Mouse (Mus musculus) frontal cortex, postnatal 10 days (tissue): ENCODE data around the gene Rbl2.
A peak's percentile ranks its signal among the peaks of the same experiment; 100 is the strongest.

Experiments
- DNase-seq, 2 experiments: peaks; one replicate each; pipeline ENCODE4 v3.0.0; 2022; ENCODE audit warnings: low spot score in 2 of 2, mixed read lengths in 1 of 2

Gene Rbl2

DNA sequence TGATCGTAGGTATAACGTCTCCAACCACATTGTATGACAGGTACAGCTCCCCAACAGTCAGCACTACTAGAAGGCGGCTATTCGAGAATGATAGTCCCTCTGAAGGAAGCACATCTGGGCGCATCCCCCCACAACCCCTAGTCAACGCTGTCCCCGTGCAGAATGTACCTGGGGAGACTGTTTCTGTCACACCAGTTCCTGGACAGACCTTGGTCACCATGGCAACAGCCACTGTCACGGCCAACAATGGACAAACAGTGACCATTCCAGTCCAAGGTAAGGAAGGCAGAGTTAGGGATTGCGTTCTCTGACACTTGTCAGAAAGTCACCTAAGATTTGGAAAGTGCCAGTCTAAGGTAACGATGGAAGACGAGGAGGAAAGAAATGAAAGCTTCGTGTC is 36.4 kb downstream of the Rbl2 start:
- no peak for DNase-seq

DNA sequence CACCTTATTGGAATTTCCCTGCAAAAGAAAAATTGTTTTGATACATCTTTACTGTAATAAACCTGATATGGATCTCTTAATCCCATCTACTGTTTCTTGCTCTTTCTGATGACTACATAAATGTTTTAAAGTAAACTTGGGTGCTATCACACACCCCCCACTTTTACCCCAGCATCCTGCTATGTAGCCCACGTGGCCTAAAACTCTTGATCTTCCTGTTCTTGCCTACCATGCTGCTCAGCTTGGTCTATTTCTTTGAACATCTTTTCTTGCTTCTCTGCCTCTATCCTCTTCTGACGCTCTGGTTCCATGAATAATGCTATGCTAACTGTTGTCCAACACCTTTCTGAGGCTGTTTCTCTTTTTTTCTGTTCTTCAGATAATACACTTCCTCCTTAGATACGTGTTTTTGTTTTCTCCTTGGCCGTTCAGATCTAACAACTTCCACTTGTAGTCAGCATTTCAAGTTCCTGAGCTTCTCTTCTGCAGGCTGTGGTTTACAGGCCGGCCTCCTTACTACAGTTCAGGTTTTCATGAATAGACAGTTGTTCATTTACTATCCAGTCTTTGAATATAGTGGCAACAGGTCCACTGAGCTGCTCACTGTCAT is 42.1 kb downstream of the Rbl2 start:
- DNase-seq, result no peak

DNA sequence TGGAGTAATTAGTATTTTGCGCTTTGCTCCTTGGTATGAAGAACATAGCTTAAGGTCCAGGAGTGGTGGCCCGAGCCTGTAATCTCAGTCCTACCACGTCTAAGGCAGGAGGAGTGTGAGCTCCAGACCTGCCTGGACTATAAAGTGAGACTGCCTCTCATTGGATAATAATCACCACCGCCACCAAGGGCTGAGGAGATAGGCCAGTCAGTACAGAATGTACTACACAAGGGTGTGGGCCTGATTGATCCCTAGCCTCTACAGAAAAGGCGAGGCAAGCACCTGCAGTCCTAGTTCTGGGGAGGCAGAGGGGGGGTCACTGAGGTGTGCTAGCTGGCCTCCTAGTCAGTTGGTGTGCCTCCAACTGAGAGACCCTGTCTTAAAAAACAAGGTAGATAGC is 44.6 kb downstream of the Rbl2 start:
- DNase-seq, result no peak

DNA sequence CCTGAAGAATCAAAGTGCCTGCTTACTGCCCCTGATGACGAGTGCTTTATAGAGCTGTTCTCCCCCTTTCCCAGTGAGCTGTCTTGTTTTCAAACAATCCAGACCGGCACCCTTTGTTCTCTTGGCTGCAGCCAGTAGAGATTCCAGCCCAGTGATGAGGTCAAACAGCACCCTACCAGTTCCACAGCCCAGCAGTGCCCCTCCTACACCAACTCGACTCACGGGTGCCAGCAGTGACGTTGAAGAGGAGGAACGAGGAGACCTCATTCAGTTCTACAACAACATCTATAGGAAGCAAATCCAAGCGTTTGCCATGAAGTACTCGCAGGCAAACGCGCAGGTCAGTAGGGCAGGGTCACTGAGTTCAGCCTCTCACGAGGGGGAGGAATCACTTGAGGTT is 45.1 kb downstream of the Rbl2 start:
- no peak for DNase-seq

DNA sequence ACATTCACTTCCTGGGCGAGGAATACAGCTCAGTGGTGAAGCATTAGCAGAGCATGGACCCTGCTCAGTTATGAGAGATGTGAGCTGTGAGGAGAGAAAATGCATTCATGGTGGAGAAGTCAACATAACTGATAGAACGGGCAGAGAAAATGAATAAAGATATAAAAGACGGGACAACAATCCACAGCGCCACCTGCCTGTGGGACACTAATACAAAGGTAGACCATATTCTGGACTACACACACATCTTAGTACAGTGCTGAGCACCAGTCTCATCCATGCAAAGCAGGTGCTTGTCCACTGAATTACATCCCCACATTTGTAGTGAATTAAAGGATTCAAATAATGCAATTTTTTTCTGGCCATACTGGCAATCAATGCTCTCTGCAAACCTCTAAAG is 47.7 kb downstream of the Rbl2 start:
- DNase-seq, result no peak

DNA sequence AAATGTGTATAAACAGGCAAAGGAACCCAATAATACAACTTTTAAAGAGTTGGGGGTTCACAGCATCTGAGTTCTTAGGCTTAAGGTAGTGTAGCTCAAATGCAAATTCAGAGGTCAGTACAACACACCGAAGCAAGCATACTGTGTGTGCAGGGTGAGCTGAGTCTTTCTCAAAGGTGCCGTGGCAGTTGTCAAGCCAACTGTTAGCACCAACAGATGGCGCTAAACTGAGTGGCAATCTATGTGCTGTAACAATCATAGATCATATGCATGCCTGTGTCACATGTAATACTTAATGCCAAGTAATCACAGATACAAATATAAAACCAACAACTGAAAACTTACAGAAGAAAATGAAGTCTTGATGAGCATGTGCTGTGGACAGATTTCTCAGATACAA is 48.3 kb downstream of the Rbl2 start:
- DNase-seq, result no peak

DNA sequence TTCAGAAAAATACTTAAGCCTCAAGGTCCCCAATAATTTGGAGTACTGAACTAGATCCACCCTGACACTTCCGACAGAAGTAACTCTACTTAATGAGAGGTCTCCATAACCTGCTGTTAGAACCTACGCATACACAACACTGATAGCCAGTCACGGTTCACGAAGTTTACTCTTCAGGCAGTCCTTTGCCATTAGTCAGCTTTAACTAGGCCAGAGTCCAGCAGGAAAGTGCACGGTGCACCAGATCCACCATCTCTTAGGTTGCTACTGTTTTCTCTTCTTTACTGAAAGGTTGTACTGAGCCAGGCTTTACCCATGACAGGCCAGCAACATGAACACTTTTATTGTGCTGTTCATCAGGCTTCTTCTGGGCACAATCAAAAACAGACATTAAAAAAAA is 54.5 kb downstream of the Rbl2 start:
- DNase-seq, result no peak

DNA sequence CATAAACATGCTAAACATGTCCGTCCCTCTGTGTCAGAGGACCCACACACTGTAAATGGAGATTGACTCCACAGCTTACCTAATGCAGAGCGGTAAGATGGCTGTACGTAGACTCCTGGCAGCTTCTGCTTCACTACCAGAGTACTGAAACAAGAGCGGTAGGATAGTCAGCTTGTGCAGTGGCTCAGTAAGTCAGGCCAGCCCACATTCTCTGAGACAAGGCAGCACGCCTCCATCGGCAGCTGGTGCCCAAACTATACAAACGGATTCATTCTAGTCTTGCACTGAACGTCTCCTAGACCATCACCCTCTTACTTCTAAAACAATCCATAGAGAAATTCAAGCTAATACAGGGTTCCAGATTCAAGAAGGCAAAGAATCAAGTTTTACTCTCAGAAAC is 56.9 kb downstream of the Rbl2 start:
- DNase-seq, result no peak

DNA sequence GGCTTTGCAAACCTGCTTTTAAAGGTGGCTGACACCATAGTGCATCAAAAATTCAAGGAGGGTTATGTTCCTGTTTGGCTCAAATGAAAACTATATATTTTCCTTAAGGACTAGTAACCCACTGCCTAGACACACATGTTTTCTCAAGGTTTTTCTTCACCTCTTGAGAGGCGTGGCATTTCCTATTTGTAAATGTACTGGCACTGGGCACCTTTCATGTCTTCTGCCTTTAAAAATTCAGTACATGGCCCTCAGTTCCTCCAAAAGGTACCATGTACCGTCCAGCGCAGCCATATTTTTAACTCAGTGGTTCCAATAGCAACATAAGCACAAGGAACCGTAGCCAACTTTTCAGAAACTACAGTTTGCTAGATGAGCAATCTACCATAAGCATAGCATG is 62.9 kb downstream of the Rbl2 start:
- DNase-seq, result no peak

DNA sequence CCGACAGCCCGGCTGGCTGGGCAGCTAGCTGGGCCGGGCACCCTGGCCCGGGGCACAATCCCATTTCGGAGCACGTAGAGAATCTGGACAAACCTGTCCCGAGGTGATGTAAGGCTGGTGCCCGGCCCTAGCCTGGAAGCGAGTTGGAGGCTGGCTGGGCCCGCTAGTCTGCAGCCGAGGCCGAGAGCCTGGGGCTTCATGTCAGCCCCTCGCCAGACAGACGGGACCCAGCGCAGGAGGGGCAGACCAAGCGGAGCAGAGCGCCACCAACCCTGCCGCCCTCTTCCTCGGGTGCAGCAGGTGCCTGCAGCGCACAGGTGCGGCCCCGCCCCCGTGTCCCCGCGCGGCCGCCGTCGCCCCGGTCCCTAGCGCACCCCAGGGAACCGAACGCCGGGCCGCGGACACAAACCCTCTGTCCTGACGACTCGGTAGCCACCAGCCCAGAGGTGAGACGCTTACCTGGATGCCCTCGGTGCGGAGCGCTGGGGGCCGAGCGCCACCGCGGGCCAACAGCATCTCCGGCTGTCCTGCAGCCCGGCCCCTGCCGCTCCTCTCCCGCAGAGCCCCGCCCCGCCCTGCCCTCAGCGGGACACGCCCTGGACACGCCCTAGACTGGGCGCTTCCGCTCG is 63.7 kb downstream of the Rbl2 start:
- no peak for DNase-seq

DNA sequence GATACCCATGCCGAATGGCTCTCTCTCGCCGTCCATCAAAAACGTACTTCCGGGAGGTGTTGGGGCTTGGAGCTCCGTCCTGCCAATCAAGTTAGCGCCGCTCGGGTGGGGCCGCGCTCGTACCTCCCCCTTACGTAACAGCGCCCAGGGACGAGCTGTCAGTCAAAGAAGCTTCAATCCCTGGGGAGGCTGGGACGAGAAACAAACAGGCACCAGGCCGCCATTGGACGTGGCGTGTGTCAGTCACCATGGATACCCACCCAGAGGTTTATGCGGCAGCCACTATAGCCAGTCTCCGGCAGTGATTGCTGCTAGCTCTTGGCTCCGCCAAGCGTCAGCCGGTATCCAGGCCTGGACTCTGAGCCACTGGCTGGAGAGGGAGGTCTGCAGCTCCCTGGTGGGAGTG is 64.2 kb downstream of the Rbl2 start:
- DNase-seq, result peak; percentile 99 to 100

DNA sequence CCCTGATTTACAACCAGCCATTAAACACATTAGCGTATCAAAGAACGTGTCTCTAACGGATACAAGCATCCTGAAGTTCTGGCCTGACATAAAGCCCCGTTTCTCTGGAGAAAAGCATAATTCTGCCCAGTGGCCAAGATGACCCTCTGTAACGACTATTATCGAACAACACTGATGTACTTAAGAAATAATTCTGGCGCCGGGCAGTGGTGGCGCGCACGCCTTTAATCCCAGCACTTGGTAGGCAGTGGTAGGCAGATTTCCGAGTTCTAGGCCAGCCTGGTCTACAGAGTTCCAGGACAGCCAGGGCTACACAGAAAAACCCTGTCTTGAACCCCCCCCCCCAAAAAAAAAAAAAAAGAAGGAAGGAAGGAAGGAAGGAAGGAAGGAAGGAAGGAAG is 64.8 kb downstream of the Rbl2 start:
- no peak for DNase-seq

DNA sequence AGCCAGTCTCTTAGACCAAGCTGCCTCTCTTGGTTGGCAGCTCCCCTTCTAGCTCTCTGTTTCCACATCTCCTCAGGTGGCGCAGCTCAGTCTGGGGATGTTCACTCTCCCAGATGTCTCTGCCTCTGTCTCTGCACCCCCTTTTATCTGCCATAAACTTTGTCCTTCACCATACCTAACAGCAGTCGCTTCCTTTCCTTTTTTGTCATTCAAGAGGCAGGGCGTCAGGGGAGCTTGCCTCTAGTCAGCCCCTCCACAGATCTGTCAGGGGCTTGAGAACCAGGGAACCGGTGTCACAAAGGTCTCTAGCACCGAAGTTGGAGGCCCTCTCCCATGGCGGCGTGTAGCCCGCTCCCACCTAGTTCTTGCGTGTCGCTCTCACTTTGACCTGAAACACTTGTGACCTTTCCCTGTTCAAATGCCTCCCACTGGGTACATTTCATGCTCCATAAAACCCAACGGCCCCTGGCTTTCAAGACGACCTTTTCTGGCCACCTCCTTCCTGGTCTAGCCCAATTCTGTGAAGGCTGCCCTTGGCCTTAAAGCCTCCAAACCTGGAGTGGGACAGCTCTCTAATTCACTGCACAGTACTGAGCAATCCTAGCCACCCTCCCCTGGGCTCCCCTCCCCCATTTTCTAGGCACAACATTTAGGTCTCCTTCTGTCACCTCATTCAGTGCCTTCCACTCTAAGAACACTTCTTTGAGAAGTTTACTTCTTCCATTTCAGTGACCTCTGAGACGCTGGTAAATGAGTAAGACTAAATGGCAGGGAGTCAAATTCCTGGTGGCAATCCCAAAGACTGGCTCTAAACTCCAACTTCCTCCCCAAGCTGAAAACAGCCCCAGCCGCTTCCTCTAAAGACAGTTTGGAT is 65.7 kb downstream of the Rbl2 start:
- DNase-seq, result no peak

DNA sequence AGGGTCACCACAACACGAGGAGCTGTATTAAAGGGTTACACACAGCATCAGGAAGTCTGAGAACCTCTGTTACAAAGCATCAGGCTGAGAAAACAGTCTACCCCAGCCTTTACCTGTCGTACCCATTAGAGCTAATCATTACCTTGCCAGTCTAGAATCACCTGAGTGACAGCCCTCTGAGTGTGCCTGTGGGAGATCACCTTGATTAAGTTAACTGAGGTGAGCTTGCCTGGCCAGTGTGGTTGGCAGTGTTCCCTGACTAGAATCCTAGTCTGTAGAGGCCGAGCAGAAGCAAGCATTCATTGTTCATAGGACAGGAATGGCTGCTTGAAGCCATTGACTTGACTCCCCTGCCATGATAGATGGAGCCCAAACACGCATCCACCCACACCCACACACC is 71.0 kb downstream of the Rbl2 start:
- no peak for DNase-seq

DNA sequence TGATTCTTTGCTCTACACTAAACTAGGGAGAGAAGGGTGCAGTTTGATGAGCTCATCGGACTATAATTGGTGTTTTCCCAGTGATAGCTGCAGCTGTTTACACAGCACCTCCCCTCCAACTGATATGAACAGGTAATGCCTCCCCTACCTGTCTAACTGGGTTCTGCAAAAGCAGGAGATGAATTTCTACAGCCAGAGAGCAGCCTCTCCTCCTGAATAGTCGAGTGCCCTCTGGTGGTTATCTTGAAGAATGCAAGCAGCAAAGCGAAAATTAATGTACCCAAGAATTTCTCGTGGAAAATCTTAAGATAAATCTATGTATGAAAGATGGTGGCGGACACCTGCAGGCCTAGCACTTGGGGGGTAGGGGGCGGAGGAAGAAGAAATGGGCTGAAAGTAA is 77.9 kb downstream of the Rbl2 start:
- DNase-seq, result peak in 1 of 2 experiments; percentile 48

DNA sequence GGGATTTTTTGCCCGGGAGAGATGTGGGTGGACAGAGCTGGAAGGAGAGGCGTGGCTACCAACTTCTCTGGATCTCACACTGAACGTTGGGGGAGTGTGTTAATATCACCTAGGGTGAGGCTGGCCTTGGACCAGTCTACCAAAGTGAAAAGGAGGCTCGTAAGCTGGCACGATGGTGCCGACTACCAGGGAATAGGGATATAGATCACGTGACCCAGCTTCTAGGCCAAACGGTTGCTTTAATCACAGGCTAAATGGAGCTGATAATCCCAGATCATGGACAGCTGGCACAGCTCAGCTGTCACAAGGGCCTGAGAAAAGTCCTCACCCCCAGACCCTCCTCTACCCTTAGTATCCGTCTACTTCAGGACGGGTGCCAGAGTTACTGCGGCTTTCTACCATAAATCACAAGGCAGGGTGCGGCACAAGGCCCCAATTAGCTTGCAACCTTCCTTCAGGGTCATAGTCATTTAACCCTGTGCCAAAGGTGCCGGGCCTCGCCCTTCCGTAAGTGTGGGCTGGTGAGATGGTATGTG is 78.9 kb downstream of the Rbl2 start:
- DNase-seq, result no peak

DNA sequence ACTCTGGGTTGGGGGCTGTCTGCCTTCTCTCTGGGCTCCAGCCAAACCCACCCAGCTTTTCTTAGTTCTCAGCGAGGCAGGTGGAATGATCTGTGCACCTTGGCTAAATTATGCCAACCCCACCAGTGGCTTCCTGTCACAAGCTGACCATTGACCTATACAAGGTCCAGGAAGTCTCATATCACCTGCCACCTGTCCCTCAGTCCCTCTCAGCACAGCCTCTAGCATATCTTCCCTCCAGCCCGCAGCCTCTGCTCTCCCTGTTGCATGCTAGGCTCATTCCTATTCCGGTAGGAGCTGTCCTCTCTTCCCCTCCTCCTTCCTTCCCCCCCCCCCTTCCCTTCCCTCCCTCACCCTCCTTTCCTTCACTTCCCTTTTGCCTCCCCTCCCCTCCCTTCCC is 79.4 kb downstream of the Rbl2 start:
- no peak for DNase-seq

DNA sequence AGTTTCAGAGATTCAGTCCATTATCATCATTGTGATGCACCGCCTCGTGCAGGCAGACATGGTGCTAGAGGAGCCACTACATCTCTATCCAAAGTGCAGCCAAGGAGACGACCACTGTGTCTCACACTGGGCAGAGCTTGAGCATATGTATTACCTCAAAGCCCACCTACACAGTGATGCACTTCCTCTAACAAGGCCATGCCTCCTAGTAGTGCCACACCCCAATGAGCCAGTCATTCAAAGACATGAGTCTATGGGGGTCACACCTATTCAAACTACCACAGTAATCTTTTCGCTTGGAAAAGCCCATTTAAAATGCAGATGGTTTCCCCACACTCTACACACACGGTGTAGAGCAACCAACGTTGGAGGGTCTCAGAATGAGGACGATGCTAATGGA is 81.7 kb downstream of the Rbl2 start:
- DNase-seq, result no peak

DNA sequence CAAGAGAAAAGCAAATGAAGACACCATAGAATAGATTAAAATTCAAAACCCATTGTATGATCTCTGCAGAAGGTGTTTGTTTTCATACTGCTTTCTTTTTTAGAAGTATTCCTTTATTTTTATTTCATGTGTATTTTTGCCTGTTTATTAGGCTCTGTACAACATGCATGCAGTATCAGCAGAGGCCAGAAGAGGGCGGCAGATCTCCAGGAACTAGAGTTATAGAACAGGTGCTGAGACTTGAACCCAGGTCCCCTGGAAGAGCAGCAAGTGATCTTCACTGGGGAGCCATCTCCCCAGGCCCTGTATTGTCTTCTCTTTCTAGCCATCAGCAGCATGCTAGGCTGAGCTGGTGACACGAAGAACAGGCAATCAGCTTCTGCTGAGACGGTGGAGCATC is 84.0 kb downstream of the Rbl2 start:
- DNase-seq, result no peak

DNA sequence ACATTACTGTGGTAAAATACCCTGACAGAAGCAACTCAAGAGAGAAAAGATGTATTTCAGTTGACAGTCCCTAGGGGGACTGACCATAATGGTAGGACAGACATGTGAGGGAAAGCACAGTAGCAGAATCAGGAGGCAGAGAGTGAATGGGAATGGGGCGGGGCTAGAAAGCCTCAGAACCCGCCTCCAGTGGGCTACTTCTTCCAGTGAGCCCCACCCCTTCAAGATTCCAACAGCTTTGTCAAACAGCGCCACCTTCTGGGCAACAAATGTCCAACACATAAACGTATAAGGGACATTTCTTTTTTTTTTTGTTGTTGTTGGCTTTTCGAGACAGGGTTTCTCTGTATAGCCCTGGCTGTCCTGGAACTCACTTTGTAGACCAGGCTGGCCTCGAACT is 84.7 kb downstream of the Rbl2 start:
- no peak for DNase-seq

DNA sequence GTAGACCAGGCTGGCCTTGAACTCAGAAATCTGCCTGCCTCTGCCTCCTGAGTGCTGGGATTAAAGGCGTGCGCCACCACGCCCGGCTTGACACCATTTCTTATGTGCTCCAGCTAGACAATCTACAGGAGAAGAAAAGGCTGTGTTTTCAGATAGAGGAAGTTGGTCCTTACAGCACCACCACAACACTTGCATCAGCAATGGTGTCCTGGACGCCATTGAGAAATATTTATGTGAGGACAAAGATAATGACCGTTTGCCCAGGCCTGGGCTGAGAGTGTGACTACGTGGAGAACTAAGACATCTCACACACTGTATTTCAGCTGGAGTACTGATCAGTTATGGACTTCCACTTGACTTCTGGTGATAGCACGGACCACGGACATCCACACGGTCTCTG is 88.8 kb downstream of the Rbl2 start:
- DNase-seq, result no peak

DNA sequence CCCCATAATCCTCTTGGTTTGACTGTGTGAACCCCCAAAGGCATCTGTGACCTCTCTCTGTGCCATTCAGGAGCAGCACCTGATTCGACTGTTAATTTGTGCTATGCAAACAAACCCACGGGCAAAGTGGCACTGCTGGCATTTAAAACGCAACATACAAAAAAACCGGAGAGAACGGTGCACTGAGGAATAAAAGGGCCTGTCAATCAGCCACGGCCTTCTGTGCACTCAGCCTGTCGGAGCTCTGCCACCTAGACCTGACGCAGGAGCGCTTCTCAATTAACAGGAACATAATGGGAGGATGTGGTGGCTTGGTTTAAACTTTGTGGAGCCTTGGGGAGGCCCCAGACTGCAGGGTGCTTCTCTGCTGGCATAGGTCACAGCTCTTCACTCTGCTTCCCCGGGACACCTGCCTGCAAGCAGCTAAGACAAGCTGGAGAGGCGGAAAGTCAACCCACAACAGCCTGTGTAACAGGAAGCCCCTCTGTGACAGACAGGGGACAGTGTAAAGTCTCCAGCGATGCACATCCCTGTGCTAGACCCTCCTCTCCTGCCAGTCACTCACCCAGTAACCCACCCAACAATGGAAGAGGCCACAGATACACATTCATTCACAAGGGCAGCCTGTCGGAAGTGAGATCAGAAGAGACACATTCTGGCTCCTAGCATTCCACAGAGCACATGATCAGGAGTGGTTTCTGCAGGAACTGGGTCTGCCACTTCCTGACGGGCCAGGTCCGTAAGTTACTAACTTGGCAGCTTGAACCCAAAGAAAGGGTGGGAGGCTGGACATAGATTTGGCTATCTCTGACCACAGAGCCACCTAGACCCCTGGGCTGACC is 90.3 kb downstream of the Rbl2 start:
- DNase-seq, result no peak
